Mouse (Mus musculus) left cerebral cortex, adult 8-10 months (tissue): ENCODE measurements around the gene Zfp691. TPM values are rescaled to one million over a fixed set of nuclear protein-coding genes. Genes with fewer than 3 reads are reported as not detected.
A peak's percentile ranks its signal among the peaks of the same experiment; 100 is the strongest.

ENCODE experiments used
- DNase-seq, 2 experiments: peaks; one replicate each; pipeline ENCODE4 v3.0.0; 2022; ENCODE audit warnings: low spot score in 2 of 2
- microRNA-seq, 2 experiments: library from miRNA; unstranded; fragments of <30 nt; microRNA quantifications; one replicate each; pipeline ENCODE4 v1.2.0; 2022
- total RNA-seq, 4 experiments: library from RNA; stranded (reverse); gene quantifications; 2 replicates each; pipeline ENCODE4 v1.2.4; 2022

The Zfp691 gene
- total RNA-seq, 4 experiments from 2014 or later = 6.6 to 7.9 (median 7.3) TPM

DNA sequence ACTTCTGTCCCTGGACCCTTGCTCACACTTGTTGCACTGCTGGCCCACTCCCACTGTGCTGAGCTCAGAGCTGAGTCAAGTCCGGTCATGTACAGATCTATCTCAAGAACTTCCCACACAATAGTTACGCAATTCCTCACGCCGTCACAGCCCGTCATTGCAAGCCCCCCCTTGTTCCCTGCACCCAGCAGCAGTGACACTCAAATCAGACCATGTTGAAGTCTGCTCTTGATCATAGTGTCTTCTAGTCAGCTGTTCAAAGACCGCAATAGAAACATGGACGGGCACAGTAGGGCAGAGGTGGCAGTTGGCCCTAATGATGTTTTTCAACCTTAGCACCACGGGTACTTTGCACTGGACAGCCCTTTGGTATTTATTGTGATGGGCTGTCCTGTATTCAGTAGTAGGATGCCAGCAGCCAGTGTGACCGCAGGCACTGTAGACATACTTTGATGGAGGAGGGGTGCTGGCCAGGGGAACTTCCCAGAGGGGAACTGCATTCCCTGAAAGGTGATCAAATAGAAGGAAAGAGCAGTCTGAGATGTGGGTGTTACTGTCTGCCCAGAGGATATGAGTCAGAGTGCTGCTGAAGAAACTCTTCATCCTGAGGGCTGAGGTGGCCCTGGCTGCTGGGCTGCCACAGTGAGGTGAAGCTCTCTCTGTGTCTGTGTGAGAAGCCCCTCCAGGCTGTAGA lies 48.3 kb downstream of the Zfp691 start:
- DNase-seq = no peak

DNA sequence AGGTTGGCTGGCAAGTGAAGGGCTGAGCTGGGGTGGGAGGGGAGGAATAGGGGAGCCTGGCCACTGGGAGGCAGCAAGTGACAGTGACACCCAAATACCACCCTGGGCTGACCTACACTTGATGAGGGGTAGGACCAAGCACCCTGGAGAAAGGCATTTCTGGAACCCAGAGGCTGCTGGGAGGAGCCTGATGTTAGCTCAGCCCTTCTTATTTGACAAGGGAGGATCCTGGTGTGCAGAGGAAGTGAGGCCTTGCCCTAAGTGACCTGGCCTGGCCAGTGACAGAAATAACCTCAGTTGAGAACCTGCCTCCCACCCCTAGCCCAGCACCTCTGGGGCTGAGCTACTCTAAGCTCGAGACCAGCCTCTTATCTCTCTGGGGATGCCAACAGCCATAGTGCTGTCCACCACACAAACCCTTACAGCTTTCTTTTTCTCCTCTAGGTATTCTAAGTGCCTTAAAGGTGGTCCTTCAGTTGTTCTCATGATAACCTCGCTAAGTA lies 49.2 kb downstream of the Zfp691 start:
- no peak for DNase-seq

DNA sequence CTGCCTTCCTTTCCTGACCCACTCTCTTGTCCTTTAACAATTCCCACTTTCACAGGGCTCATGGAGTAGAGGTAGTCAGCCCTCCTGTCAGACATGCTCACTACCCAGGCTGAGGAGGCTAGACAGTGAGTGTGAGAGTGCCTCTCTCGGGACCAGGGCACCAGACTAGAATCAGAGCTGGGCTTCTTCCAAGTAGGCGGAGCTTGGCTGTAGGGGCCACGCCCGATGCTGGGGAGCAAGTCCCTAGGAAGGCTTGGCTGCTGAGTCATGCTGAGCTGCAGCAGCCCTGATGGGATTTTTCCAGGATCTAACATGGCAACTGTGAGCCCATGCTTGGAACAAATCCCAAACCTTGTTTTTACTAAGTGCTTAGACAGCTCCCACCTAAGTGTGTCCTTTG lies 52.7 kb downstream of the Zfp691 start:
- DNase-seq = peak in 1 of 2 experiments; percentile 72

DNA sequence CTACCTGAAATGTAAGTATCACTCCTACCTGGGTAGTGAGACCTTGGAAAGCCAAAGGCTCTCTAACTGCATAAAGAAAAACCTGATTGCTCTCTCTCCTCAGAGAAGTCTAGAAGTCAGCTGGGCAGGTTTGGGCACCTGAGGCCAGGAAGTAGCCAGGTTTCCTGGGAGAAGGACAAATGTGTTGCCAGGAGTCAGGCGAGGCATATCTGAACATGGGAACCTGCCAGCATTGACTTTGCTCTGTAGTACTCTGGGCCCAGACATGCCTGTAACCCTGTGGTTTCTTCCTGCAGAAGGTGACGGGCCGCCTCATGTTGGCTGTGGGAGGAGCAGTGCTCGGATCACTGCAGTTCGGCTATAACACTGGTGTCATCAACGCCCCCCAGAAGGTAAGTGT lies 53.9 kb downstream of the Zfp691 start:
- DNase-seq = no peak

Small RNA genes lying within 50 kb of the gene (microRNA-seq; reads per million reads assigned to microRNA genes)
- gene Mir1957a = 0 reads per million in 2 experiments

Other genes starting within 250 kb of the Zfp691 start
- gene Olfr1328, start 235.6 kb downstream of the Zfp691 start, total RNA-seq = not detected
- gene Lao1, start 212.6 kb downstream of the Zfp691 start, total RNA-seq = under 1 TPM in 2 of 4 experiments, not detected in 2; 0.37 to 0.42 TPM
- 100 to 1,000 TPM in 1 of 4 experiments, 10 to 100 TPM in 3; 83.3 to 103 (median 92.3) TPM for gene Slc2a1, start 65.5 kb downstream of the Zfp691 start, total RNA-seq
- under 1 TPM; 0.53 to 0.98 (median 0.78) TPM for gene Ermap, start 15.8 kb upstream of the Zfp691 start, total RNA-seq
- 10 to 100 TPM; 15.2 to 18.2 (median 16.4) TPM for gene Svbp, start 21.1 kb upstream of the Zfp691 start, total RNA-seq
- under 1 TPM; 0.37 to 0.72 (median 0.55) TPM for gene Tmem269, start 44.0 kb upstream of the Zfp691 start, total RNA-seq
- gene AU022252, start 58.5 kb upstream of the Zfp691 start, total RNA-seq = 10 to 100 TPM; 21.6 to 30.7 (median 28.2) TPM
- gene P3h1, start 58.7 kb upstream of the Zfp691 start, total RNA-seq = 1 to 10 TPM; 7.0 to 8.9 (median 8.0) TPM
- gene Cldn19, start 81.2 kb upstream of the Zfp691 start, total RNA-seq = under 1 TPM in 3 of 4 experiments, not detected in 1; 0.13 to 0.60 (median 0.53) TPM
- 100 to 1,000 TPM; 177 to 201 (median 189) TPM for gene Ybx1, start 120.4 kb upstream of the Zfp691 start, total RNA-seq
- 10 to 100 TPM; 15.9 to 18.6 (median 17.5) TPM for gene Ppih, start 146.4 kb upstream of the Zfp691 start, total RNA-seq
- 10 to 100 TPM; 20.9 to 24.6 (median 23.2) TPM for gene Ccdc30, start 241.3 kb upstream of the Zfp691 start, total RNA-seq
- gene Ppcs, start 248.2 kb upstream of the Zfp691 start, total RNA-seq = 1 to 10 TPM; 5.0 to 6.8 (median 6.0) TPM
- 1 to 10 TPM in 1 of 4 experiments, under 1 TPM in 3; 0.46 to 1.2 (median 0.76) TPM for gene Zmynd12, start 248.6 kb upstream of the Zfp691 start, total RNA-seq